Mouse (Mus musculus) heart, adult 2 months (tissue): ENCODE results near the gene Zbed4. TPM values are rescaled to one million over a fixed set of nuclear protein-coding genes. Genes with fewer than 3 reads are reported as not detected.
"Not testable (repeated sequence)": the region's sequence is repeated elsewhere in the genome, so short reads cannot be mapped to it uniquely, and the experiment has no call there.

ENCODE experiments used
- DNase-seq, 2 experiments: peaks; one replicate each; pipeline ENCODE4 v3.0.0; 2021
- H3K27ac ChIP-seq: fragments of 200-600 bp; 2 replicates; pipeline ENCODE4 v1.8.1; 2022
- H3K27me3 ChIP-seq: fragments of 200-500 bp; 2 replicates; pipeline ENCODE4 v1.6.1; 2012; ENCODE audit warnings: mild to moderate bottlenecking, low read length, inconsistent platforms, mixed read lengths; ENCODE audit not compliant: control insufficient read depth, insufficient read depth
- H3K36me3 ChIP-seq: fragments of 200-500 bp; 2 replicates; pipeline ENCODE4 v1.6.1; 2012; ENCODE audit warnings: low read length, inconsistent platforms; ENCODE audit not compliant: control insufficient read depth, insufficient read depth
- H3K4me1 ChIP-seq: fragments of 200-500 bp; 2 replicates; pipeline ENCODE4 v1.6.1; 2011; ENCODE audit warnings: low read length; ENCODE audit not compliant: control insufficient read depth, insufficient read depth
- H3K4me3 ChIP-seq: fragments of 200-600 bp; 2 replicates; pipeline ENCODE4 v1.8.1; 2022
- H3K79me2 ChIP-seq: fragments of 200-500 bp; replicated peaks from 2 replicates; pipeline ENCODE4 v1.6.1; 2012; ENCODE audit warnings: mild to moderate bottlenecking, inconsistent platforms, low read length, moderate library complexity, mixed read lengths; ENCODE audit not compliant: control insufficient read depth, insufficient read depth
- H3K9ac ChIP-seq: fragments of 200-500 bp; 2 replicates; pipeline ENCODE4 v1.6.1; 2012; ENCODE audit warnings: low read depth, mild to moderate bottlenecking, control low read depth, inconsistent platforms, low read length, mixed read lengths
- CTCF ChIP-seq: fragments of 200-600 bp; IDR thresholded peaks from 2 replicates; pipeline ENCODE4 v1.8.1; 2022; ENCODE audit warnings: antibody characterized with exemption, mild to moderate bottlenecking, moderate library complexity
- EP300 ChIP-seq: fragments of 200-500 bp; IDR thresholded peaks from 2 replicates; pipeline ENCODE4 v1.6.1; 2011; ENCODE audit warnings: low read depth, low read length, control low read depth; ENCODE audit not compliant: insufficient read depth
- POLR2A ChIP-seq: fragments of 200-500 bp; IDR thresholded peaks from 2 replicates; pipeline ENCODE4 v1.6.1; 2011; ENCODE audit warnings: mild to moderate bottlenecking, low read depth, low read length, control low read depth; ENCODE audit not compliant: insufficient read depth
- WGBS: fragments of 180-500 bp; shearing (Covaris S2); methylation state at CpG from one replicate; pipeline ENCODE4 v1.1.7; 2018; 5-methylcytosine and 5-hydroxymethylcytosine counted together
- intact Hi-C: fragments of 180-260 bp; cut with DNase I; formaldehyde crosslinking; loops from one replicate; pipeline ENCODE4 v1.15.1; 2025
- polyA plus RNA-seq: library from polyadenylated mRNA; depleted of rRNA; stranded (reverse); fragments of >200 nt; gene quantifications from 2 replicates; pipeline ENCODE4 v1.2.3, GENCODE M21; 2012
- total RNA-seq, 2 experiments: library from RNA; stranded (reverse); gene quantifications; 2 replicates each; pipeline ENCODE4 v1.2.3; 2021

Gene Zbed4
- total and polyA plus RNA-seq, 3 experiments: 3.3 to 9.1 (median 8.2) TPM

- no peaks in the 10 kb centered on the region for H3K79me2 ChIP-seq
- H3K4me1 ChIP-seq: no peaks in the 10 kb centered on the region
- H3K27ac ChIP-seq: no peak overlapping the region
- DNase-seq: no peak
- no peak for TF ChIP-seq EP300
- no peak for TF ChIP-seq POLR2A
- no peak for TF ChIP-seq CTCF
- no peak overlapping the region for H3K4me3 ChIP-seq
- no peaks in the 10 kb centered on the region for H3K27me3 ChIP-seq
- H3K9ac ChIP-seq: no peak overlapping the region
- intact Hi-C loops: no loop called here
- WGBS: 92% methylated on average over 8 of the region's 8 CpGs
- no peaks in the 10 kb centered on the region for H3K36me3 ChIP-seq
Measured at GRCm38 (mm10) chr15:88808121-88808520, 56.7 kb downstream of the Zbed4 start.

GRCm38 (mm10) chr15:88810369-88810768 is 58.9 kb downstream of the Zbed4 start:
- no peak for DNase-seq
- H3K79me2 ChIP-seq: no peaks in the 10 kb centered on the region
- intact Hi-C loops: no loop called here
- H3K27me3 ChIP-seq: no peaks in the 10 kb centered on the region
- H3K27ac ChIP-seq: no peak overlapping the region
- no peaks in the 10 kb centered on the region for H3K4me1 ChIP-seq
- no peak overlapping the region for H3K4me3 ChIP-seq
- 81% methylated on average over 2 of the region's 2 CpGs for WGBS
- TF ChIP-seq POLR2A (no peak), EP300 (no peak), CTCF (no peak)
- H3K36me3 ChIP-seq: no peaks in the 10 kb centered on the region
- no peak overlapping the region for H3K9ac ChIP-seq

GRCm38 (mm10) chr15:88813262-88813661 is 61.8 kb downstream of the Zbed4 start:
- H3K36me3 ChIP-seq: no peaks in the 10 kb centered on the region
- peak in 1 of 2 experiments; percentile 3 for DNase-seq
- intact Hi-C loops: no loop called here

DNA sequence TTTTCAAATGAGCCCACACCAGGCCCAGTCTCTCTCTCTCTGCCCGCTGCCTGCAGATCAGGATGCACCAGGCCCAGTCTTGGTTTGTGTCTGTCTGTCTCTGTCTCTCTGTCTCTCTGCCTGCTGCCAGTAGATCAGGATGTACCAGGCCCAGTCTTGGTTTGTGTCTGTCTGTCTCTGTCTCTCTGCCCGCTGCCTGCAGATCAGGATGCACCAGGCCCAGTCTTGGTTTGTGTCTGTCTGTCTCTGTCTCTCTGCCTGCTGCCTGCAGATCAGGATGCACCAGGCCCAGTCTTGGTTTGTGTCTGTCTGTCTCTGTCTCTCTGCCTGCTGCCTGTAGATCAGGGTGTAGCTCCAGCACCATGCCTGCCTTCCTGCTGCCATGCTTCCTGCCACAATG is 62.4 kb downstream of the Zbed4 start:
- H3K4me1 ChIP-seq, H3K27ac ChIP-seq, H3K27me3 ChIP-seq, intact Hi-C loops, H3K9ac ChIP-seq, H3K79me2 ChIP-seq, H3K36me3 ChIP-seq, H3K4me3 ChIP-seq, DNase-seq: not testable (repeated sequence)
- whole genome bisulfite sequencing: 86% methylated on average over 2 of the region's 2 CpGs

More at GRCm38 (mm10) chr15:88813262-88813661, 61.8 kb downstream of the Zbed4 start:
- no peaks in the 10 kb centered on the region for H3K4me1 ChIP-seq
- TF ChIP-seq POLR2A (no peak), EP300 (no peak), CTCF (no peak)
- no peaks in the 10 kb centered on the region for H3K79me2 ChIP-seq
- H3K27me3 ChIP-seq: no peaks in the 10 kb centered on the region
- H3K4me3 ChIP-seq: no peak overlapping the region
- H3K27ac ChIP-seq: no peak overlapping the region
- no peak overlapping the region for H3K9ac ChIP-seq
- 85% methylated on average over 3 of the region's 3 CpGs for WGBS

DNA sequence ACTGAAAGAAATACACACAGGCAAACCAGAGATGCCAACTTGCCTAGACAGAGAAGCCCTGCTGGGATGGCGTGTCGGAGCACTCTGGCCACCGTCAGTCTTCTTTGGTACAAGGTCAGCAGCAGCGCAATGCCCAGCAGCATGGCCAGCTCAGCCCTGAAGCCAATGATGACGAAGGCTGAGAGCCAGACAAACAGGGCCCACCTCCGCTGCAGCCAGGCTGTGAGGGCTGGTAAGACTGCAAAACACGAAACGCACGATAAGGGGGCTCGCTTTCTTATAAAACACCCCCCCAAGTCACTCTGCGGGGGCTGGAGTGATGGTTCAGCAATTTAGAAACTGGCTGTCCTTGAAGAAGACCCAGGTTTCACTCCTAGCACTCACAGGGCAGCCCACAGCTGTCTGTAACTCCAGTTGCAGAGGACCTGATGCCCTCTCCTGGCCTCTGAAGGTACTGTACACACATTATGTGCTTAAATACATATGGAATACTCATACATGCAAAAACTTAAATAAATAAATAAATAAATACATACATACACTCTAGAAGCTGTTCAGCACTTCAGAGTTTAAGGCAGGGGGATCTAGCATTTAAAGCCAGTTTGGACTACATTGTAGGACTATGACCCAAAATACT is 63.1 kb downstream of the Zbed4 start:
- Histone ChIP-seq H3K79me2 (no peaks in the 10 kb centered on the region), H3K4me3 (no peak overlapping the region), H3K36me3 (no peaks in the 10 kb centered on the region), H3K27ac (no peak overlapping the region), H3K4me1 (no peaks in the 10 kb centered on the region), H3K27me3 (no peaks in the 10 kb centered on the region), H3K9ac (no peak overlapping the region)
- no peak for DNase-seq
- intact Hi-C loops: loop anchor here (5.0 kb wide), 1 partner anchor 62 kb away; the partner anchor contains the start of gene Zbed4
- 97% methylated on average over 11 of the region's 11 CpGs for WGBS
- TF ChIP-seq EP300 (no peak), CTCF (peak; percentile 46), POLR2A (no peak)

- WGBS: 78% methylated on average over 6 of the region's 6 CpGs
- intact Hi-C loops: loop anchor here (5.0 kb wide), 1 partner anchor 63 kb away; the partner anchor contains the start of gene Zbed4
- TF ChIP-seq CTCF (no peak), POLR2A (no peak)
- Histone ChIP-seq H3K36me3 (no peaks in the 10 kb centered on the region), H3K27ac (no peak overlapping the region), H3K79me2 (no peaks in the 10 kb centered on the region), H3K9ac (no peak overlapping the region), H3K4me1 (no peaks in the 10 kb centered on the region), H3K4me3 (no peak overlapping the region), H3K27me3 (no peaks in the 10 kb centered on the region)
- no peak for DNase-seq
Measured at GRCm38 (mm10) chr15:88815196-88815700, 63.8 kb downstream of the Zbed4 start.
